Mouse (Mus musculus) kidney, adult 2 months (tissue): ENCODE data around the gene Ica1.

Experiments used
- CTCF ChIP-seq: fragments of 200-500 bp; conservative IDR thresholded peaks from 2 replicates; pipeline ENCODE4 v1.5.1; 2011; ENCODE audit warnings: low read depth, mild to moderate bottlenecking, control low read depth, low read length, moderate library complexity, mixed read lengths; ENCODE audit not compliant: insufficient read depth, insufficient read length
- POLR2A ChIP-seq: fragments of 200-500 bp; IDR thresholded peaks from one replicate; pipeline ENCODE4 v1.6.1; 2011; ENCODE audit warnings: low read depth, low read length, control low read depth

- TF ChIP-seq CTCF (no peak), POLR2A (no peak)
Measured at GRCm38 (mm10) chr6:8638899-8639298, 139.4 kb downstream of the Ica1 start.
